Mouse (Mus musculus) embryonic facial prominence, embryonic 11.5 days (tissue): ENCODE data around the gene Tbc1d4. TPM values are rescaled to one million over a fixed set of nuclear protein-coding genes. Genes with fewer than 3 reads are reported as not detected.

Experiments
- ATAC-seq: fragments of 200-750 bp; cut with Nextera tagmentation; replicated peaks from 2 replicates; pipeline ENCODE4 v1.8.0; 2017; ENCODE audit warnings: low read depth; ENCODE audit not compliant: insufficient number of reproducible peaks, low FRiP score, low TSS enrichment
- DNase-seq: peaks from one replicate; pipeline ENCODE4 v3.0.0-alpha.2; 2015; ENCODE audit warnings: low spot score
- H3K27ac ChIP-seq: fragments of 300-500 bp; sonication (generic); replicated peaks from 2 replicates; pipeline ENCODE4 v1.5.1; 2014; ENCODE audit warnings: mild to moderate bottlenecking, low read depth, low read length, control low read depth
- H3K27me3 ChIP-seq: fragments of 300-500 bp; sonication (generic); 2 replicates; pipeline ENCODE4 v1.6.1; 2014; ENCODE audit warnings: mild to moderate bottlenecking, low read length, moderate library complexity, mixed read lengths; ENCODE audit not compliant: control insufficient read depth, insufficient read depth
- H3K36me3 ChIP-seq: fragments of 300-500 bp; sonication (generic); replicated peaks from 2 replicates; pipeline ENCODE4 v1.6.1; 2014; ENCODE audit warnings: low read depth, mild to moderate bottlenecking, low read length, moderate library complexity, mixed read lengths; ENCODE audit not compliant: control insufficient read depth, insufficient read depth
- H3K4me1 ChIP-seq: fragments of 300-500 bp; sonication (generic); 2 replicates; pipeline ENCODE4 v1.6.1; 2014; ENCODE audit warnings: low read length, mixed read lengths; ENCODE audit not compliant: control insufficient read depth, insufficient read depth
- H3K4me2 ChIP-seq: fragments of 300-500 bp; sonication (generic); 2 replicates; pipeline ENCODE4 v1.6.1; 2014; ENCODE audit warnings: low read depth, mild to moderate bottlenecking, control low read depth, low read length, moderate library complexity
- H3K4me3 ChIP-seq: fragments of 300-500 bp; sonication (generic); 2 replicates; pipeline ENCODE4 v1.5.1; 2014; ENCODE audit warnings: low read depth, low read length, control low read depth
- H3K9ac ChIP-seq: fragments of 300-500 bp; sonication (generic); replicated peaks from 2 replicates; pipeline ENCODE4 v1.6.1; 2014; ENCODE audit warnings: mild to moderate bottlenecking, control low read depth, low read length
- H3K9me3 ChIP-seq: fragments of 300-500 bp; sonication (generic); replicated peaks from 2 replicates; pipeline ENCODE4 v1.6.1; 2016; ENCODE audit warnings: mild to moderate bottlenecking, low read length, inconsistent platforms, mixed read lengths; ENCODE audit not compliant: control insufficient read depth
- whole genome bisulfite sequencing: fragments of 180-500 bp; shearing (Covaris S2); extraction: QIAGEN DNeasy Blood & Tissue Kit; methylation state at CpG from one replicate; pipeline ENCODE4 v1.1.7; 2014; 5-methylcytosine and 5-hydroxymethylcytosine counted together
- polyA plus RNA-seq: library from polyadenylated mRNA; unstranded; fragments of >200 nt; fragmentation: Nextera tagmentation; extraction: Ambion mirVana; gene quantifications from 2 replicates; pipeline ENCODE4 v1.2.1, GENCODE M21; 2014

The Tbc1d4 gene
- polyA plus RNA-seq, 1 experiment from 2014 or later: 5.8 TPM

GRCm38 (mm10) chr14:101503168-101503961 is 105.6 kb downstream of the Tbc1d4 start:
- DNase-seq (no peak), ATAC-seq (no peak)
- Histone ChIP-seq H3K27me3 (no peaks in the 10 kb centered on the region), H3K9me3 (no peaks in the 10 kb centered on the region), H3K27ac (no peak overlapping the region), H3K4me3 (no peak overlapping the region), H3K9ac (no peak overlapping the region), H3K4me1 (no peaks in the 10 kb centered on the region), H3K36me3 (no peaks in the 10 kb centered on the region), H3K4me2 (no peak overlapping the region)
- 79% methylated on average over 3 of the region's 3 CpGs for WGBS

- Histone ChIP-seq H3K4me2 (no peak overlapping the region), H3K4me1 (no peaks in the 10 kb centered on the region), H3K9me3 (no peaks in the 10 kb centered on the region), H3K36me3 (no peaks in the 10 kb centered on the region), H3K27me3 (no peaks in the 10 kb centered on the region), H3K4me3 (no peak overlapping the region), H3K27ac (no peak overlapping the region), H3K9ac (no peak overlapping the region)
- 93% methylated on average over 6 of the region's 6 CpGs for WGBS
- DNase-seq (no peak), ATAC-seq (no peak)
Observed at GRCm38 (mm10) chr14:101501868-101502267, 107.1 kb downstream of the Tbc1d4 start.

GRCm38 (mm10) chr14:101501452-101501851 is 107.5 kb downstream of the Tbc1d4 start:
- 88% methylated on average over 11 of the region's 11 CpGs for WGBS
- no peaks in the 10 kb centered on the region for H3K27me3 ChIP-seq
- no peaks in the 10 kb centered on the region for H3K9me3 ChIP-seq
- H3K9ac ChIP-seq: no peak overlapping the region
- no peak for DNase-seq
- H3K36me3 ChIP-seq: no peaks in the 10 kb centered on the region
- no peak overlapping the region for H3K27ac ChIP-seq
- H3K4me3 ChIP-seq: no peak overlapping the region
- ATAC-seq: no peak
- H3K4me2 ChIP-seq: no peak overlapping the region
- H3K4me1 ChIP-seq: no peaks in the 10 kb centered on the region

GRCm38 (mm10) chr14:101500826-101501225 is 108.2 kb downstream of the Tbc1d4 start:
- Histone ChIP-seq H3K4me3 (no peak overlapping the region), H3K27ac (no peak overlapping the region), H3K4me2 (no peak overlapping the region), H3K9ac (no peak overlapping the region), H3K36me3 (no peaks in the 10 kb centered on the region), H3K27me3 (no peaks in the 10 kb centered on the region), H3K4me1 (no peaks in the 10 kb centered on the region), H3K9me3 (no peaks in the 10 kb centered on the region)
- ATAC-seq (no peak), DNase-seq (no peak)
- WGBS: 79% methylated on average over 11 of the region's 11 CpGs

- no peak overlapping the region for H3K4me2 ChIP-seq
- H3K9me3 ChIP-seq: no peaks in the 10 kb centered on the region
- no peak overlapping the region for H3K9ac ChIP-seq
- 100% methylated on average over 1 of the region's 1 CpGs for WGBS
- H3K4me3 ChIP-seq: no peak overlapping the region
- ATAC-seq (no peak), DNase-seq (no peak)
- no peaks in the 10 kb centered on the region for H3K27me3 ChIP-seq
- H3K27ac ChIP-seq: no peak overlapping the region
- no peaks in the 10 kb centered on the region for H3K36me3 ChIP-seq
- no peaks in the 10 kb centered on the region for H3K4me1 ChIP-seq
Observed at GRCm38 (mm10) chr14:101499838-101500237, 109.2 kb downstream of the Tbc1d4 start.

GRCm38 (mm10) chr14:101488264-101488810 is 120.7 kb downstream of the Tbc1d4 start:
- no peak overlapping the region for H3K4me3 ChIP-seq
- no peak for ATAC-seq
- no peaks in the 10 kb centered on the region for H3K4me1 ChIP-seq
- no peak for DNase-seq
- H3K27ac ChIP-seq: no peak overlapping the region
- no peaks in the 10 kb centered on the region for H3K27me3 ChIP-seq
- H3K9ac ChIP-seq: no peak overlapping the region
- 61% methylated on average over 15 of the region's 15 CpGs for WGBS
- no peaks in the 10 kb centered on the region for H3K9me3 ChIP-seq
- H3K36me3 ChIP-seq: no peaks in the 10 kb centered on the region
- H3K4me2 ChIP-seq: no peak overlapping the region

- Histone ChIP-seq H3K27ac (no peak overlapping the region), H3K9me3 (no peaks in the 10 kb centered on the region), H3K36me3 (no peaks in the 10 kb centered on the region), H3K4me2 (no peak overlapping the region), H3K9ac (no peak overlapping the region), H3K4me3 (no peak overlapping the region), H3K4me1 (no peaks in the 10 kb centered on the region), H3K27me3 (no peaks in the 10 kb centered on the region)
- WGBS: 62% methylated on average over 3 of the region's 3 CpGs
- DNase-seq (no peak), ATAC-seq (no peak)
Observed at GRCm38 (mm10) chr14:101486550-101486949, 122.4 kb downstream of the Tbc1d4 start.

GRCm38 (mm10) chr14:101483230-101483629 is 125.8 kb downstream of the Tbc1d4 start:
- Histone ChIP-seq H3K9me3 (no peaks in the 10 kb centered on the region), H3K4me2 (no peak overlapping the region), H3K27me3 (no peaks in the 10 kb centered on the region), H3K4me3 (no peak overlapping the region), H3K4me1 (no peaks in the 10 kb centered on the region), H3K9ac (no peak overlapping the region), H3K27ac (no peak overlapping the region), H3K36me3 (no peaks in the 10 kb centered on the region)
- DNase-seq (no peak), ATAC-seq (no peak)
- 80% methylated on average over 4 of the region's 4 CpGs for WGBS
